Mouse (Mus musculus) liver, embryonic 14.5 days (tissue): ENCODE measurements around the gene Scd1.

Source experiments
- CTCF ChIP-seq: IDR thresholded peaks from 2 replicates; pipeline ENCODE4 v1.5.1; 2016; ENCODE audit warnings: antibody characterized with exemption, low read depth, control low read depth
- EP300 ChIP-seq: IDR thresholded peaks from 2 replicates; pipeline ENCODE4 v1.6.1; 2016; ENCODE audit warnings: antibody characterized with exemption, low read depth

DNA sequence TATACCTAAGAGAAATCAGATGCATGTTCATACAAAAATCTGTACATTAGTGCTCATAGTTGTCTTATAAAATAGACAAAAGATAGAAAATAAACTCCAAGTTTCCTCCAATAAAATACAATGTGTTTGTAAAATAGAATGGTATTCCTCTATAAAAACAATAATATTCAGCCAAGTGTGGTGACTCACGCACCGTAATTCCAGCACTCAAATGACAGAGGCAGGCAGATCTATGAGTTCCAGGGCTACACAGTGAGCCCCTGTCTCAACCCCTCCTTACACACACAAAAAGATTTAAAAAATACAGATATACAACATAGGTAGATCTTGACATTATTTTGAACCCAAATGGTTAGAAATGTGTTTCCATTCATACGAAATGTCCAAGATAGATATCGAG lies 15.8 kb downstream of the Scd1 start:
- TF ChIP-seq CTCF (no peak), EP300 (no peak)
